Mouse (Mus musculus) embryo, embryonic 11.5 days (tissue): ENCODE results near the gene Tom1l2.
A peak's percentile ranks its signal among the peaks of the same experiment; 100 is the strongest.

Experiments used
- DNase-seq: peaks from one replicate; pipeline ENCODE4 v3.0.0-alpha.2; 2012; ENCODE audit warnings: low read depth, low spot score

Tom1l2 gene

GRCm38 (mm10) chr11:60232441-60233058 lies 120.2 kb downstream of the Tom1l2 start:
- DNase-seq = no peak

GRCm38 (mm10) chr11:60231951-60232350 lies 120.8 kb downstream of the Tom1l2 start:
- no peak for DNase-seq

- DNase-seq = no peak
Measured at GRCm38 (mm10) chr11:60231326-60231725, 121.4 kb downstream of the Tom1l2 start.

- DNase-seq = no peak
Measured at GRCm38 (mm10) chr11:60230512-60230911, 122.2 kb downstream of the Tom1l2 start.

GRCm38 (mm10) chr11:60229821-60230220 lies 122.9 kb downstream of the Tom1l2 start:
- DNase-seq = no peak

GRCm38 (mm10) chr11:60228525-60228924 lies 124.2 kb downstream of the Tom1l2 start:
- no peak for DNase-seq

GRCm38 (mm10) chr11:60225874-60226273 lies 126.8 kb downstream of the Tom1l2 start:
- DNase-seq = no peak

- DNase-seq = no peak
Measured at GRCm38 (mm10) chr11:60224676-60225075, 128.0 kb downstream of the Tom1l2 start.

GRCm38 (mm10) chr11:60222469-60223236 lies 130.1 kb downstream of the Tom1l2 start, which contains the start of gene Srebf1:
TSS of gene Srebf1 (minus strand) at chr11:60222581.
- DNase-seq = peak; percentile 67

- no peak for DNase-seq
Measured at GRCm38 (mm10) chr11:60222085-60222468, 130.6 kb downstream of the Tom1l2 start.

GRCm38 (mm10) chr11:60221425-60221824 lies 131.3 kb downstream of the Tom1l2 start:
- no peak for DNase-seq

GRCm38 (mm10) chr11:60220291-60220804 lies 132.4 kb downstream of the Tom1l2 start:
- DNase-seq = peak; percentile 80

GRCm38 (mm10) chr11:60219609-60220008 lies 133.1 kb downstream of the Tom1l2 start:
- DNase-seq = no peak

- DNase-seq = no peak
Measured at GRCm38 (mm10) chr11:60217467-60217866, 135.2 kb downstream of the Tom1l2 start.

GRCm38 (mm10) chr11:60216671-60217070 lies 136.0 kb downstream of the Tom1l2 start:
- DNase-seq = no peak

GRCm38 (mm10) chr11:60213266-60213665 lies 139.4 kb downstream of the Tom1l2 start:
- DNase-seq = no peak

- DNase-seq = no peak
Measured at GRCm38 (mm10) chr11:60211761-60212160, 140.9 kb downstream of the Tom1l2 start.

- no peak for DNase-seq
Measured at GRCm38 (mm10) chr11:60211152-60211551, 141.6 kb downstream of the Tom1l2 start.

- DNase-seq = peak; percentile 90
Measured at GRCm38 (mm10) chr11:60210305-60210724, 142.4 kb downstream of the Tom1l2 start.

GRCm38 (mm10) chr11:60209933-60210249 lies 142.8 kb downstream of the Tom1l2 start:
- DNase-seq = no peak

GRCm38 (mm10) chr11:60209217-60209932 lies 143.3 kb downstream of the Tom1l2 start:
- DNase-seq = no peak

- no peak for DNase-seq
Measured at GRCm38 (mm10) chr11:60208712-60209111, 144.0 kb downstream of the Tom1l2 start.
